In the genomic region with DNA sequence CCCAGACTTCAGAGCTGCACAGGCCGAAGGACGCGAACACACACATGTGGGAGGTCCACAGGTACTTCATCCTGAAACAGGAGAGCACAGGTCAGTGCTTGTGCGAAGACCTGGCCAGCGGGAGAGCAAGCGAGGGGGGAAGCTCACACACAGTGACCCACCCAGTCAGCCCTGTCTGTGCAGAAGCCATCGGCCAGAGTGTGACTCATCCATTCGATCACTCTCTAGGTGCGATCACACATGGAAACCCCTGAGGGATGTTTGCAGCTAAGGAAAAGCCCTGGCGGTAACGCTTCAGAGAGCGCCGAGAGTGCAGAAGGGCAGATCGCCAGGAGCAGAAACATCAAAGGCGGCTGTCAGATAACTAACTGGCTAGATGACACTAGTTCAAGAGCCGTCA, we compare ENCODE assay signal across 20 mouse cellular contexts.
"Had no signal": no experiment of that assay in that cellular context is flagged by ENCODE, and none has a peak within 500 bp of the region (broad histone marks: within the 10 kb centered on the region; RNA-seq: fewer than 3 reads in every experiment).

No protein-coding gene starts in this region.

- H3K27me3 ChIP-seq: limb, embryonic 12.5 days; limb, embryonic 15.5 days; midbrain, embryonic 12.5 days; midbrain, embryonic 15.5 days; neural tube, embryonic 12.5 days; neural tube, embryonic 15.5 days; stomach, embryonic 15.5 days had no signal

- H3K27ac ChIP-seq: layer of hippocampus, adult 2 months; limb, embryonic 12.5 days; limb, embryonic 15.5 days; liver, embryonic 14.5 days; macrophage; midbrain, embryonic 12.5 days; midbrain, embryonic 15.5 days; neural tube, embryonic 12.5 days; neural tube, embryonic 15.5 days; stomach, embryonic 15.5 days had no signal

- H3K9ac ChIP-seq: limb, embryonic 12.5 days; limb, embryonic 15.5 days; liver, embryonic 14.5 days; liver, postnatal 0 days; lung, embryonic 14.5 days; midbrain, embryonic 12.5 days; midbrain, embryonic 15.5 days; neural tube, embryonic 12.5 days; neural tube, embryonic 15.5 days; stomach, embryonic 15.5 days had no signal

- DNase-seq: layer of hippocampus, adult 9-11 months; liver, postnatal 0 days; lung, embryonic 14.5 days; retina, postnatal 1 day; right cerebral cortex, postnatal 25 days; spleen, adult 18-20 months; thymus, postnatal 36 days had no signal

- H3K36me3 ChIP-seq: stomach, embryonic 15.5 days had no signal

- ATAC-seq: intestine, postnatal 0 days; liver, postnatal 0 days; lung, postnatal 0 days; midbrain, embryonic 15.5 days had no signal

- H3K4me2 ChIP-seq: limb, embryonic 12.5 days; limb, embryonic 15.5 days; liver, embryonic 11.5 days; lung, embryonic 14.5 days; midbrain, embryonic 12.5 days; midbrain, embryonic 15.5 days; neural tube, embryonic 12.5 days; neural tube, embryonic 15.5 days; stomach, embryonic 15.5 days had no signal

- H3K4me1 ChIP-seq: limb, embryonic 12.5 days; limb, embryonic 15.5 days; midbrain, embryonic 12.5 days; midbrain, embryonic 15.5 days; neural tube, embryonic 12.5 days; neural tube, embryonic 15.5 days; stomach, embryonic 15.5 days had no signal

- H3K9me3 ChIP-seq: limb, embryonic 12.5 days; limb, embryonic 15.5 days; midbrain, embryonic 12.5 days; midbrain, embryonic 15.5 days; neural tube, embryonic 12.5 days; neural tube, embryonic 15.5 days; stomach, embryonic 15.5 days had no signal

- H3K4me3 ChIP-seq: layer of hippocampus, adult 2 months; limb, embryonic 12.5 days; limb, embryonic 15.5 days; midbrain, embryonic 12.5 days; midbrain, embryonic 15.5 days; neural tube, embryonic 12.5 days; neural tube, embryonic 15.5 days; stomach, embryonic 15.5 days had no signal
